Mouse (Mus musculus): ENCODE data around the gene Rad51ap2. TPM values are rescaled to one million over a fixed set of nuclear protein-coding genes. Genes with fewer than 3 reads are reported as not detected.

Gene Rad51ap2
- polyA plus RNA-seq, 1 experiment = not detected

GRCm38 (mm10) chr12:11436497-11437265 is 19.2 kb upstream of the Rad51ap2 start, which contains the start of gene Vsnl1:
TSS of gene Vsnl1 (minus strand) at chr12:11436613.
- H3K27ac ChIP-seq (ENCODE audit: insufficient read depth, low read depth, low read length) = peak within 1 kb of the TSS; percentile 24
- TF ChIP-seq CTCF (IDR thresholded peaks at IDR 0.05; ENCODE audit: insufficient read depth, low read depth, low read length) (no peak), POLR2A (IDR thresholded peaks at IDR 0.05; ENCODE audit: insufficient read depth, low read depth, low read length) (peak; percentile 46)
- peaks cover 14% of the 10 kb centered on the region for H3K4me1 ChIP-seq (ENCODE audit: control insufficient read depth, insufficient read depth, low read length)
- H3K4me3 ChIP-seq (ENCODE audit: insufficient read depth, low read depth, low read length) = peak within 1 kb of the TSS; percentile 52
- WGBS = 2% methylated on average over 34 of the region's 34 CpGs

- H3K27ac ChIP-seq (ENCODE audit: insufficient read depth, low read depth, low read length) = no peak overlapping the region
- no peak overlapping the region for H3K4me3 ChIP-seq (ENCODE audit: insufficient read depth, low read depth, low read length)
- 13% methylated on average over 17 of the region's 17 CpGs for WGBS
- TF ChIP-seq POLR2A (IDR thresholded peaks at IDR 0.05; ENCODE audit: insufficient read depth, low read depth, low read length) (no peak), CTCF (IDR thresholded peaks at IDR 0.05; ENCODE audit: insufficient read depth, low read depth, low read length) (peak; percentile 65)
- peaks cover 14% of the 10 kb centered on the region for H3K4me1 ChIP-seq (ENCODE audit: control insufficient read depth, insufficient read depth, low read length)
Measured at GRCm38 (mm10) chr12:11437266-11437906, 18.5 kb upstream of the Rad51ap2 start.

GRCm38 (mm10) chr12:11437907-11438447 is 17.9 kb upstream of the Rad51ap2 start:
- H3K27ac ChIP-seq (ENCODE audit: insufficient read depth, low read depth, low read length) = no peak overlapping the region
- H3K4me1 ChIP-seq (ENCODE audit: control insufficient read depth, insufficient read depth, low read length) = peaks cover 14% of the 10 kb centered on the region
- WGBS = 37% methylated on average over 23 of the region's 23 CpGs
- TF ChIP-seq POLR2A (IDR thresholded peaks at IDR 0.05; ENCODE audit: insufficient read depth, low read depth, low read length) (no peak), CTCF (IDR thresholded peaks at IDR 0.05; ENCODE audit: insufficient read depth, low read depth, low read length) (no peak)
- H3K4me3 ChIP-seq (ENCODE audit: insufficient read depth, low read depth, low read length) = no peak overlapping the region

- Histone ChIP-seq H3K4me1 (ENCODE audit: control insufficient read depth, insufficient read depth, low read length) (peaks cover 8% of the 10 kb centered on the region), H3K27ac (ENCODE audit: insufficient read depth, low read depth, low read length) (no peak overlapping the region), H3K4me3 (ENCODE audit: insufficient read depth, low read depth, low read length) (no peak overlapping the region)
- no peak for TF ChIP-seq POLR2A (IDR thresholded peaks at IDR 0.05; ENCODE audit: insufficient read depth, low read depth, low read length)
- no peak for TF ChIP-seq CTCF (IDR thresholded peaks at IDR 0.05; ENCODE audit: insufficient read depth, low read depth, low read length)
- 77% methylated on average over 5 of the region's 5 CpGs for WGBS
Measured at GRCm38 (mm10) chr12:11454146-11454545, 1.7 kb upstream of the Rad51ap2 start.

GRCm38 (mm10) chr12:11456213-11456612 is 334 bp downstream of the Rad51ap2 start:
- peak overlapping the region; percentile 83 for H3K4me3 ChIP-seq (ENCODE audit: insufficient read depth, low read depth, low read length)

GRCm38 (mm10) chr12:11456632-11457031 is 753 bp downstream of the Rad51ap2 start:
- peaks cover 8% of the 10 kb centered on the region for H3K4me1 ChIP-seq (ENCODE audit: control insufficient read depth, insufficient read depth, low read length)
- 83% methylated on average over 4 of the region's 4 CpGs for WGBS
- no peak overlapping the region for H3K27ac ChIP-seq (ENCODE audit: insufficient read depth, low read depth, low read length)
- H3K4me3 ChIP-seq (ENCODE audit: insufficient read depth, low read depth, low read length) = no peak overlapping the region
- no peak for TF ChIP-seq CTCF (IDR thresholded peaks at IDR 0.05; ENCODE audit: insufficient read depth, low read depth, low read length)
- TF ChIP-seq POLR2A (IDR thresholded peaks at IDR 0.05; ENCODE audit: insufficient read depth, low read depth, low read length) = no peak

More at GRCm38 (mm10) chr12:11456213-11456612, 334 bp downstream of the Rad51ap2 start:
- TF ChIP-seq CTCF (IDR thresholded peaks at IDR 0.05; ENCODE audit: insufficient read depth, low read depth, low read length) (no peak), POLR2A (IDR thresholded peaks at IDR 0.05; ENCODE audit: insufficient read depth, low read depth, low read length) (no peak)
- 6% methylated on average over 11 of the region's 11 CpGs for WGBS
- Histone ChIP-seq H3K4me1 (ENCODE audit: control insufficient read depth, insufficient read depth, low read length) (peaks cover 8% of the 10 kb centered on the region), H3K27ac (ENCODE audit: insufficient read depth, low read depth, low read length) (no peak overlapping the region)

Other genes starting within 250 kb of the Rad51ap2 start
- not detected in 2 replicates for gene Msgn1, start 247.1 kb upstream of the Rad51ap2 start, polyA plus RNA-seq (2012; ENCODE audit: insufficient read depth, insufficient read length, low replicate concordance, missing spikeins)
- gene Gen1, start 190.3 kb upstream of the Rad51ap2 start, polyA plus RNA-seq (2012; ENCODE audit: insufficient read depth, insufficient read length, low replicate concordance, missing spikeins) = not detected in 2 replicates
- gene Smc6, start 190.2 kb upstream of the Rad51ap2 start, polyA plus RNA-seq (2012; ENCODE audit: insufficient read depth, insufficient read length, low replicate concordance, missing spikeins) = not detected in 2 replicates
- 181 TPM in 1 of 2 replicates, not detected in the other for gene Vsnl1, start 19.5 kb upstream of the Rad51ap2 start, polyA plus RNA-seq (2012; ENCODE audit: insufficient read depth, insufficient read length, low replicate concordance, missing spikeins)

All from olfactory bulb, adult 2 months (tissue).